Mouse (Mus musculus): ENCODE data around the gene Hcrtr1. TPM values are rescaled to one million over a fixed set of nuclear protein-coding genes. Genes with fewer than 3 reads are reported as not detected.

Gene Hcrtr1
- polyA plus RNA-seq, 1 experiment from 2014 or later: 0.28 TPM

- no peak overlapping the region for H3K27ac ChIP-seq (ENCODE audit: low read depth, low read length)
- WGBS: 92% methylated on average over 4 of the region's 4 CpGs
- H3K9me3 ChIP-seq (ENCODE audit: control insufficient read depth, low read length): no peaks in the 10 kb centered on the region
- no peaks in the 10 kb centered on the region for H3K4me1 ChIP-seq (replicated peaks; ENCODE audit: control insufficient read depth, insufficient read depth, low read length)
- no peak for ATAC-seq (replicated peaks; ENCODE audit: low FRiP score)
- H3K4me2 ChIP-seq (ENCODE audit: low read depth, low read length, severe bottlenecking): no peak overlapping the region
- H3K4me3 ChIP-seq (ENCODE audit: low read depth, low read length): no peak overlapping the region
- H3K9ac ChIP-seq (ENCODE audit: low read length): no peak overlapping the region
- DNase-seq (ENCODE audit: low spot score): no peak
- H3K27me3 ChIP-seq (ENCODE audit: control insufficient read depth, insufficient read depth, low read length): no peaks in the 10 kb centered on the region
- no peaks in the 10 kb centered on the region; the same call in 1 of the 2 replicates for H3K36me3 ChIP-seq (ENCODE audit: control insufficient read depth, insufficient read depth, low read length)
Observed at GRCm38 (mm10) chr4:130124110-130124509, 15.0 kb downstream of the Hcrtr1 start.

DNA sequence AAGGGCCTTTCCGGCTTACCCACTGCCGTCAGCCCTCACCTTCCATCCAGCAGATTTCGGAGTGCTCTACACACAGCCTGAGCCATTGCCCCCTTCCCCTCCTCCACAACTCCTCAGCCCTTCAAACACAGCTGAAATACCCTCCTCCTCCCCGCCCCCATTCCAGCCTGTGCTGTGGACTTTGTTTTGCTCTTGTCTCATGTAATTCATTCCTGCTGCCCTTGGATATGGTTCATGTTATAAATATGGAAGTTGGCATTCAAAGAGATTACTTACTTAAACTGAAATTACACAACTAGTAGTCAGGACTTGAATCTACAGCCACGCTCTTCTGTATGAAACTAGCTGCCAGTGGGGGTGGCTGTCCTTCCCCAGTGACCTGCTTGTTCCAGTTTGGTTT is 16.1 kb downstream of the Hcrtr1 start:
- no peaks in the 10 kb centered on the region for H3K27me3 ChIP-seq (ENCODE audit: control insufficient read depth, insufficient read depth, low read length)
- ATAC-seq (replicated peaks; ENCODE audit: low FRiP score): no peak
- 93% methylated on average over 5 of the region's 5 CpGs for WGBS
- H3K27ac ChIP-seq (ENCODE audit: low read depth, low read length): no peak overlapping the region
- no peaks in the 10 kb centered on the region for H3K9me3 ChIP-seq (ENCODE audit: control insufficient read depth, low read length)
- H3K36me3 ChIP-seq (ENCODE audit: control insufficient read depth, insufficient read depth, low read length): no peaks in the 10 kb centered on the region; the same call in 1 of the 2 replicates
- no peak overlapping the region for H3K4me2 ChIP-seq (ENCODE audit: low read depth, low read length, severe bottlenecking)
- no peaks in the 10 kb centered on the region for H3K4me1 ChIP-seq (replicated peaks; ENCODE audit: control insufficient read depth, insufficient read depth, low read length)
- DNase-seq (ENCODE audit: low spot score): no peak
- no peak overlapping the region for H3K4me3 ChIP-seq (ENCODE audit: low read depth, low read length)
- H3K9ac ChIP-seq (ENCODE audit: low read length): no peak overlapping the region

- H3K4me3 ChIP-seq (ENCODE audit: low read depth, low read length): no peak overlapping the region
- ATAC-seq (replicated peaks; ENCODE audit: low FRiP score) (no peak), DNase-seq (ENCODE audit: low spot score) (no peak)
- H3K36me3 ChIP-seq (ENCODE audit: control insufficient read depth, insufficient read depth, low read length): no peaks in the 10 kb centered on the region; the same call in 1 of the 2 replicates
- H3K9ac ChIP-seq (ENCODE audit: low read length): no peak overlapping the region
- H3K27me3 ChIP-seq (ENCODE audit: control insufficient read depth, insufficient read depth, low read length): no peaks in the 10 kb centered on the region
- H3K9me3 ChIP-seq (ENCODE audit: control insufficient read depth, low read length): no peaks in the 10 kb centered on the region
- H3K4me2 ChIP-seq (ENCODE audit: low read depth, low read length, severe bottlenecking): no peak overlapping the region
- H3K27ac ChIP-seq (ENCODE audit: low read depth, low read length): no peak overlapping the region
- H3K4me1 ChIP-seq (replicated peaks; ENCODE audit: control insufficient read depth, insufficient read depth, low read length): no peaks in the 10 kb centered on the region
- WGBS: 68% methylated on average over 8 of the region's 8 CpGs
Observed at GRCm38 (mm10) chr4:130121560-130121959, 17.6 kb downstream of the Hcrtr1 start.

DNA sequence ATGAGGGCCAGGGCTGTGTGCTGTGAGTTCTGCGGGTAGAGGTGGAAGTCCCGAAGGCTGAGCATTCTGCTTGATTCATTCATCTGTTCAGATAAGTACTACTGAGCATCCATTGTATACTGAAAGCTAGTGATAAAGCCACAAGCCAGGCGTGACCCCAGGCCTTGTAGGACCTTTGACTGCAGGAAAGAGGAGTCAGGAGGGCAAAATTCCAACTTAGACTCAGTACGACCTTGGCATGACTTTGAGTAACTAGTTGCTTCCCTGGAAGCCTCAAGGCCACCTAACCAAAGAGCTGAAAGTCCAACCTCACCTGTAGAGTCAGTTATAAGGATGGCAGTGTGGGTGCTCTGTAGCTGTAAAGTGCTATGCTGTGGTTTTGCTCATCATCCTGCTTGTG is 18.4 kb downstream of the Hcrtr1 start:
- Histone ChIP-seq H3K4me2 (ENCODE audit: low read depth, low read length, severe bottlenecking) (no peak overlapping the region), H3K4me1 (replicated peaks; ENCODE audit: control insufficient read depth, insufficient read depth, low read length) (no peaks in the 10 kb centered on the region), H3K36me3 (ENCODE audit: control insufficient read depth, insufficient read depth, low read length) (no peaks in the 10 kb centered on the region; the same call in 1 of the 2 replicates), H3K9me3 (ENCODE audit: control insufficient read depth, low read length) (no peaks in the 10 kb centered on the region), H3K27ac (ENCODE audit: low read depth, low read length) (no peak overlapping the region), H3K27me3 (ENCODE audit: control insufficient read depth, insufficient read depth, low read length) (no peaks in the 10 kb centered on the region), H3K9ac (ENCODE audit: low read length) (no peak overlapping the region), H3K4me3 (ENCODE audit: low read depth, low read length) (no peak overlapping the region)
- DNase-seq (ENCODE audit: low spot score) (no peak), ATAC-seq (replicated peaks; ENCODE audit: low FRiP score) (no peak)
- WGBS: 84% methylated on average over 4 of the region's 4 CpGs

DNA sequence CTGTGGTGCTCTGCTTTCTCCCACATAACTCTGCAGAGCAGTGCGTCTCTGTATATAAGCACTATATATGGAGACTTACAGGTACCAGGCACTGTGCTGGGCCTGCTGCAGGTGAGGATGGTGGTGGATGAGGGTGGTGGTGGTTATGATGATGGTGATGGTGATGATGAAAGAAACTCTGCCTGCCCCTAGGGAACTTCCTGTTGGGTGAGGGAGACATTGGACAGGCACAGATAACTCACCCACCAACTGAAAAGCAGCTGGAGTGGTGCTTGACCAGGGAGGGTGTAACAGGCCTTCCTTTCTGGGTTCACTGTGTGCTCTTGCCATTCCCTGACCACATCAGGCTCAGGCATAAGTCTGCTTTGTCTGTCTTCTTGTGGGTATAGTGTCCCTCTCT is 26.4 kb downstream of the Hcrtr1 start:
- H3K4me2 ChIP-seq (ENCODE audit: low read depth, low read length, severe bottlenecking): no peak overlapping the region
- no peak overlapping the region for H3K27ac ChIP-seq (ENCODE audit: low read depth, low read length)
- no peaks in the 10 kb centered on the region for H3K9me3 ChIP-seq (ENCODE audit: control insufficient read depth, low read length)
- ATAC-seq (replicated peaks; ENCODE audit: low FRiP score) (no peak), DNase-seq (ENCODE audit: low spot score) (no peak)
- H3K4me1 ChIP-seq (replicated peaks; ENCODE audit: control insufficient read depth, insufficient read depth, low read length): 0 out of 2 replicates have a peak, but pooled peaks cover 4% of the 10 kb centered on the region
- no peak overlapping the region for H3K9ac ChIP-seq (ENCODE audit: low read length)
- H3K4me3 ChIP-seq (ENCODE audit: low read depth, low read length): no peak overlapping the region
- no peaks in the 10 kb centered on the region for H3K36me3 ChIP-seq (ENCODE audit: control insufficient read depth, insufficient read depth, low read length)
- 94% methylated on average over 1 of the region's 1 CpGs for WGBS
- H3K27me3 ChIP-seq (ENCODE audit: control insufficient read depth, insufficient read depth, low read length): no peaks in the 10 kb centered on the region

DNA sequence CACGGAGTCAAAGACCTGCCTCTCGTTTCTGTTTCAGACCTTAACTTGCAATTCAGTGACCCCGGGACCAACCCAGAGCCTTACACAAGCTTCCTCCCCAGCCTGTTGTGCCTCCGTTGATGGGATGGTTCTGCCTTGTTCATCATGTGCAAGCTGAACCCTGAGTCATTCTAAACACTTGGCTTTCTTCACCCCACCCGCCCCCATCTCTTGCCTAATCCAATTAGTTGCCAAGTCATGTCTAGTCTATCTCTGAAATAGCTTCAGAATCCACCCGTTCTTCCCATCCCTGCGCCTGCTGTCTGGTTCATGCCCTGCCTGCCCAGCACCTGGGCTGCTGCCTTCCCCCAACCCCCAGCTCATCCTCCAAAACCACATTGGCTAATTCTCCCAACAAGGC is 26.9 kb downstream of the Hcrtr1 start:
- 84% methylated on average over 7 of the region's 7 CpGs for WGBS
- DNase-seq (ENCODE audit: low spot score) (no peak), ATAC-seq (replicated peaks; ENCODE audit: low FRiP score) (no peak)
- H3K4me1 ChIP-seq (replicated peaks; ENCODE audit: control insufficient read depth, insufficient read depth, low read length): 0 out of 2 replicates have a peak, but pooled peaks cover 4% of the 10 kb centered on the region
- no peak overlapping the region for H3K4me2 ChIP-seq (ENCODE audit: low read depth, low read length, severe bottlenecking)
- H3K27ac ChIP-seq (ENCODE audit: low read depth, low read length): no peak overlapping the region
- H3K36me3 ChIP-seq (ENCODE audit: control insufficient read depth, insufficient read depth, low read length): no peaks in the 10 kb centered on the region
- H3K9ac ChIP-seq (ENCODE audit: low read length): no peak overlapping the region
- no peak overlapping the region for H3K4me3 ChIP-seq (ENCODE audit: low read depth, low read length)
- no peaks in the 10 kb centered on the region for H3K27me3 ChIP-seq (ENCODE audit: control insufficient read depth, insufficient read depth, low read length)
- H3K9me3 ChIP-seq (ENCODE audit: control insufficient read depth, low read length): no peaks in the 10 kb centered on the region

- DNase-seq (ENCODE audit: low spot score) (no peak), ATAC-seq (replicated peaks; ENCODE audit: low FRiP score) (no peak)
- Histone ChIP-seq H3K4me1 (replicated peaks; ENCODE audit: control insufficient read depth, insufficient read depth, low read length) (peaks cover 4% of the 10 kb centered on the region; the same call in 1 of the 2 replicates), H3K9ac (ENCODE audit: low read length) (no peak overlapping the region), H3K27me3 (ENCODE audit: control insufficient read depth, insufficient read depth, low read length) (no peaks in the 10 kb centered on the region), H3K4me2 (ENCODE audit: low read depth, low read length, severe bottlenecking) (no peak overlapping the region), H3K36me3 (ENCODE audit: control insufficient read depth, insufficient read depth, low read length) (no peaks in the 10 kb centered on the region), H3K4me3 (ENCODE audit: low read depth, low read length) (no peak overlapping the region), H3K27ac (ENCODE audit: low read depth, low read length) (no peak overlapping the region), H3K9me3 (ENCODE audit: control insufficient read depth, low read length) (no peaks in the 10 kb centered on the region)
- WGBS: 86% methylated on average over 7 of the region's 7 CpGs
Observed at GRCm38 (mm10) chr4:130110091-130110490, 29.1 kb downstream of the Hcrtr1 start.

GRCm38 (mm10) chr4:130109666-130110065 is 29.5 kb downstream of the Hcrtr1 start:
- Histone ChIP-seq H3K4me2 (ENCODE audit: low read depth, low read length, severe bottlenecking) (no peak overlapping the region), H3K9me3 (ENCODE audit: control insufficient read depth, low read length) (no peaks in the 10 kb centered on the region), H3K27me3 (ENCODE audit: control insufficient read depth, insufficient read depth, low read length) (no peaks in the 10 kb centered on the region), H3K27ac (ENCODE audit: low read depth, low read length) (no peak overlapping the region), H3K36me3 (ENCODE audit: control insufficient read depth, insufficient read depth, low read length) (no peaks in the 10 kb centered on the region), H3K9ac (ENCODE audit: low read length) (no peak overlapping the region), H3K4me1 (replicated peaks; ENCODE audit: control insufficient read depth, insufficient read depth, low read length) (peaks cover 4% of the 10 kb centered on the region; the same call in 1 of the 2 replicates), H3K4me3 (ENCODE audit: low read depth, low read length) (no peak overlapping the region)
- 92% methylated on average over 9 of the region's 9 CpGs for WGBS
- no peak for ATAC-seq (replicated peaks; ENCODE audit: low FRiP score)
- no peak for DNase-seq (ENCODE audit: low spot score)

DNA sequence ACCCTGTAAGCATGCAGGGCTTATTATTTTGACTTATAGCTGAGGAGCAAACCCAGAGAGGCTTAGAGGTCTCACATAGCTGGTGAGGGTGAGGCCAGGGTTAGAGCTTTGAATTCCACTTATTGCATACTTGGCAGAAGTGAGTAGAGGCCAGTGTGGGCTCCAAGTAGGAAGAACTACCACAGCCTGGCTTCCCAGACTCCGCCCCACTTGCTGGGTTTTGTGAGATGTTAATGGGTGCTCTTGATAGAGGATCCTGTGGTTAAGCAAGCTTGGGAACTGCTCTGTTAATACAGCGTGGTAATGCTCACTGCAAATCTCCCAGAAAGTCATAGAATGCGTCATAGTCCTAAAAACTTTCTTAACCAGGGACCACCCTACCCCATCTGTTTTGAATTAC is 30.2 kb downstream of the Hcrtr1 start:
- no peak overlapping the region for H3K27ac ChIP-seq (ENCODE audit: low read depth, low read length)
- H3K9me3 ChIP-seq (ENCODE audit: control insufficient read depth, low read length): no peaks in the 10 kb centered on the region
- 83% methylated on average over 3 of the region's 3 CpGs for WGBS
- H3K27me3 ChIP-seq (ENCODE audit: control insufficient read depth, insufficient read depth, low read length): no peaks in the 10 kb centered on the region
- no peak for ATAC-seq (replicated peaks; ENCODE audit: low FRiP score)
- DNase-seq (ENCODE audit: low spot score): no peak
- no peak overlapping the region for H3K4me2 ChIP-seq (ENCODE audit: low read depth, low read length, severe bottlenecking)
- no peak overlapping the region for H3K4me3 ChIP-seq (ENCODE audit: low read depth, low read length)
- H3K36me3 ChIP-seq (ENCODE audit: control insufficient read depth, insufficient read depth, low read length): no peaks in the 10 kb centered on the region
- H3K9ac ChIP-seq (ENCODE audit: low read length): no peak overlapping the region
- H3K4me1 ChIP-seq (replicated peaks; ENCODE audit: control insufficient read depth, insufficient read depth, low read length): peaks cover 4% of the 10 kb centered on the region; the same call in 1 of the 2 replicates

Measured in forebrain, embryonic 11.5 days (tissue).